Mouse (Mus musculus): ENCODE data around the gene Eif4e1b. TPM values are rescaled to one million over a fixed set of nuclear protein-coding genes. Genes with fewer than 3 reads are reported as not detected.

Eif4e1b gene
- polyA plus RNA-seq, 1 experiment from 2014 or later, result not detected

DNA sequence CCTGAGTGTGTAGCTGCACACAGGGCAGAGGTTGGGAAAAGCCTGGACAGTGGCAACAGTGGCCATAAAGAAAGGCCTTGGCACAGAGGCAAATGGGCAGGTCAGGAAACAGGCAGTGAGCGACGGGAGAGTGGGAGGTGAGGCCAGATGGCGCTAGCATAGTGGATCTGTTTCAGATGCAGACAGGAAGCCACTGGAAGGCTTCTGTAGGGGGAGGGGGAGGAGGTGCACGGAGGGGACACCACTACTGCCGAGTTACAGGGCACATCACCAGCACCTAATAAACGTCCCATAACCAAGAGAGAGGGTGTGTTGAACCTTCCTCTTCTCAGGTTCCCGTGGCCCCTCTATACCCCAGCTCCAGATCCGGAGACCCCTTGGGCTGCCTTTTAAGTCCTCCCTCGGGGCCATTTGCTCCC is 53.7 kb downstream of the Eif4e1b start:
- 9% methylated on average over 9 of the region's 9 CpGs for WGBS (ENCODE audit: missing documents)
- no peaks in the 10 kb centered on the region for H3K79me2 ChIP-seq (ENCODE audit: inconsistent target)
- no peak overlapping the region for H3K27ac ChIP-seq
- no peaks in the 10 kb centered on the region for H3K36me3 ChIP-seq (ENCODE audit: inconsistent target)
- no peak overlapping the region for H3K4me3 ChIP-seq (ENCODE audit: inconsistent target)

Other genes with a start within 250 kb of the Eif4e1b start
- 57.4 to 59.9 TPM (median 57.6 TPM) in 3 replicates for gene 4833439L19Rik, start 218.6 kb upstream of the Eif4e1b start, polyA plus RNA-seq (2018)
- gene Arl10, start 209.0 kb upstream of the Eif4e1b start, polyA plus RNA-seq (2018), result 9.2 to 23.9 TPM (median 19.0 TPM) in 3 replicates
- gene Nop16, start 193.9 kb upstream of the Eif4e1b start, polyA plus RNA-seq (2018), result 17.0 to 43.5 TPM (median 34.3 TPM) in 3 replicates
- gene Higd2a, start 193.8 kb upstream of the Eif4e1b start, polyA plus RNA-seq (2018), result 73.7 to 134 TPM (median 97.0 TPM) in 3 replicates
- 24.7 to 63.7 TPM (median 59.0 TPM) in 3 replicates for gene Cltb, start 172.7 kb upstream of the Eif4e1b start, polyA plus RNA-seq (2018)
- 29.7 to 65.4 TPM (median 34.7 TPM) in 3 replicates for gene Faf2, start 162.2 kb upstream of the Eif4e1b start, polyA plus RNA-seq (2018)
- gene Rnf44, start 90.1 kb upstream of the Eif4e1b start, polyA plus RNA-seq (2018), result 62.2 to 71.1 TPM (median 68.0 TPM) in 3 replicates
- not detected in 3 replicates for gene Cdhr2, start 82.5 kb upstream of the Eif4e1b start, polyA plus RNA-seq (2018)
- gene Gprin1, start 34.1 kb upstream of the Eif4e1b start, polyA plus RNA-seq (2018), result not detected in 3 replicates
- not detected in 3 replicates for gene Sncb, start 17.4 kb upstream of the Eif4e1b start, polyA plus RNA-seq (2018)
- gene Tspan17, start 5.4 kb downstream of the Eif4e1b start, polyA plus RNA-seq (2018), result 17.2 to 33.2 TPM (median 27.1 TPM) in 3 replicates
- gene Unc5a, start 165.4 kb downstream of the Eif4e1b start, polyA plus RNA-seq (2018), result 0.41 to 1.7 TPM (median 0.75 TPM) in 3 replicates
- 180 to 276 TPM (median 182 TPM) in 3 replicates for gene Hk3, start 237.4 kb downstream of the Eif4e1b start, polyA plus RNA-seq (2018)

Measured in macrophage (primary cell).